Mouse (Mus musculus) urinary bladder, adult 2 months (tissue): ENCODE results near the gene Brix1. TPM values are rescaled to one million over a fixed set of nuclear protein-coding genes. Genes with fewer than 3 reads are reported as not detected.
"Not testable (repeated sequence)": the region's sequence is repeated elsewhere in the genome, so short reads cannot be mapped to it uniquely, and the experiment has no call there.

ENCODE experiments used
- DNase-seq: peaks from one replicate; pipeline ENCODE4 v3.0.0; 2022; ENCODE audit warnings: low spot score
- polyA plus RNA-seq: library from polyadenylated mRNA; depleted of rRNA; stranded (reverse); fragments of >200 nt; gene quantifications from 2 replicates; pipeline ENCODE4 v1.2.3, GENCODE M21; 2012; rRNA removed

Brix1 gene
- 22.9 and 24.6 TPM in 2 replicates for polyA plus RNA-seq

DNA sequence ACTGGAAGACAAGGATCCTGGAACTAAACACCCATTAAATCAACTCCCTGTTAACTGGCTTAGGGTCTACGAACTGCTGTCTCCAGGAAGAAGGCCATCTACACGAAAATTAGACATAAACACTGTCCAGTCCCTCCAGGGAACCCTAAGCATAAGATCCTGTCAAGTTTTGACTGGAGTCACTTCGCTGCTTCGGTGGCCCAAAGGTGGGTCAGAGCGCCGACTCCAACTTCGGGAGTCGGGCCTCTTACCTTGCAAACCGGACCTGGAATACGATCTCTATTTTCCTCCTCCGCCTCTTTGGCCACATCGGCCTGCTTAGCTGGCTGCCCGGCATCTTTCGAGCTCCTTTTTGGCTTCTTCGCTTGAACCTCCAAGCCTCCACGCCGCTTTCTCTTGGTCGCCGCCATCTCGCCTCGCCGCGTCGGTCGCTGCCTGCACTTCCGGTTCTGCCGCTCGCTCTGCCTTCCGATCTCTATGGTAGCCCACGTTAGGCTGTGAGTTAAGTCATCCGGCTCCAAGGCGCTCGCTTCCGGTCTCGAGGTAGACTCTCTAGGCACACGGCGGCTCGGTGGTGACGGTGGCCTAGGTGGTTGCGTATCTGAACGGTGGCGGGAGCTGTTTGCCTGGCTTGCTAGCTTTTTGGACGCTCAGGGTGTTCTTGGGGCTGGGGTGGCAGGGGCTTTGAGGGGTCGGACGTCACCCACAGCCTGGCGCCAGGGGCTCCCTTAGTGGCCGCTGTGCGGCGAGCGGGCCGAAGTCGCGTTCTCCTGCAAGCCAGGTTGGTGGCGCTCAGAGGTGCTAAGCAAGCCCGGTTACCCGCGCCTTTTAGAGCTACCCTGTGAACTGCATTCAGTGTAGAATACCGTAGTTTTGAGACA lies at the start of gene Brix1, which contains the start of gene Rad1:
Brix1 (minus strand) TSS at position 464 of the 881 bp plus-strand sequence.
Rad1 (plus strand) TSS at position 535 of the 881 bp plus-strand sequence.
- DNase-seq: peak; percentile 79

DNA sequence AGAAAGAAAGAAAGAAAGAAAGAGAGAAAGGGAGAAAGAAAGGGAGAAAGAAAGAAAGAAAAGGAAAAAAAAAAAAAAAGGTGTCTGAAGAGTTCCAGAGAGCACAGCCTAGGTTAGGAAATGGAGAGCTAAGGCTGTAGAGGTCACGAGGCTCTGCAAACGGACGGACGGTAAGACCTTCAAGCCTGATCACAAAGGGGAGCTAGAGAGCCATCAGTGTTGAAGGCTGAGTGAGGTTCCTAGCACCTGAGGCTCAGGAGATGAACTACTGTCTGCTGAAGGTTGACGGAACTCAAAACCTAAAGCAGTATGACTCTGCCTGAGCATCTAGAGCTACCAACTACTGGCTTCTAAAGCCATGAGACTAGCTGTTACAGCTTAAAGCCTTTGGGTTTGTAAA lies 48.8 kb upstream of the Brix1 start:
- DNase-seq: no peak

DNA sequence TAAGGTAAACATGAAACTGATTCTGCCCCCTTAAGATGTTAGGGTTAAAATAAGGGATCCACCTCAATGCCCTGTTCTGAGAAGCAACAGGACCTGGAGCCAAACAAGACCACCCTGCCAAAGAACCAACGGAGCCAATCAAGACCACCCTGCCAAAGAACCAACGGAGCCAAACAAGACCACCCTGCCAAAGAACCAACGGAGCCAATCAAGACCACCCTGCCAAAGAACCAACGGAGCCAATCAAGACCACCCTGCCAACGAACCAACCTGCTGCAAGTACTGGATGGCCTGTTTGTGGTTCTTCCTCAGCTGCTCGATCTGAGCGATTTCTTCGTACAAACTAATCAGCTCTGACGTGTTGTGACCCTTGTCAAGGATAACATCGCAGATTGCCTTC lies 47.6 kb upstream of the Brix1 start:
- not testable (repeated sequence) for DNase-seq

DNA sequence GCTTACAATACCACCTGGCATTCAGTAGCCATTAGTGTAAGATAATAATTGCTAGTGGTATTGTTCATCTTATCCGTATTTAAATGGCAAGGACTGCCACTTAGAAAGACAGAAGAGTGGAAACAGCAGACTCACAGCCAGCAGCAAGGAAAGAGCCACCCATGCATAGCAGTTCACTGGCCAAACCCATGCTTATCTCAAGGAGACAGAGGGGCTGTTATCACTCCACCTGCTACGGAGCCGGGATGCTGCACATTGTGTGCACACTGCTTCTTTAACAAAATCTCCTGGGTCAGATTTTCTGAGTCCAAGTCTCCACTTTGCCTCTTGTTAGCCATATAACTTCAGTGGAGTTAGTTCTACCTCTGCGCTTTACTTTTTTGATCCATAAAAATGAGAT lies 45.6 kb upstream of the Brix1 start:
- DNase-seq: no peak

DNA sequence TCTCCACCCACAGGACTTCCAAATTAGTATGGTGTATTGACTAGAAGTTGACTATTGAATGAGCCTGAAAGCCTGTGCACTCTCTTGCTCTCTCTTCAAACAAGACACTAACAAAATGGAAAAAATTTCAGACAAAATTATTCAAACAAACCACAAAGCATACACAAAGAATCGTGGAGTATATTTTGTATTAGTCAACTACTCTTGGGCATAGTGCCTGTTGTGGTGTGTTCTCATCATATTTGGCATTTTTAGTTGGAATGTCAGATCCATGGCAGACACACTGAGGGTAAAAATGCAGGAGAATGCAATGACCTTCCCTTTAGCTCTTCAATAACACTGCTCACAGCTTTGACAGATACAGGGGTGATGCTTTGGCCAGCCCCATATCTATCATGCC lies 40.1 kb upstream of the Brix1 start:
- no peak for DNase-seq

DNA sequence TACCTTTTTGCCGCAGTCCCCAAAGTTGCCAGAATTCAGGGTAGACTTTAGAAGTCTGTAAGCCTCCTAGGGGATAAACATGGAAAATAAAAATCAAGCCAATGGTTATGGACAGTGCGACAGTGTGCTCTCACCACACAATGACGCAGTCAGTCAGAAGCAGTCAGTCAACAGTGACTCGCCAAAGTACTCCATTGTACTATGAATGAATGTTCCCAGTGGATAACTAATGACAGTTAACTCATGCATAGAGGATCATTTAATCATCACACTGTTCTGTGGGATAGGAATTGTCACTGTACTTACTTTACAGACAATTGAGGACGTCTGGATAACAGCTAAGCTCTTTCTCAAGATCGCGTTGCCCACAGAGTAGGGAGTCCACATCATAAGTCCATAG lies 29.4 kb upstream of the Brix1 start:
- no peak for DNase-seq

GRCm38 (mm10) chr15:10506099-10506498 lies 20.4 kb upstream of the Brix1 start:
- DNase-seq: no peak

DNA sequence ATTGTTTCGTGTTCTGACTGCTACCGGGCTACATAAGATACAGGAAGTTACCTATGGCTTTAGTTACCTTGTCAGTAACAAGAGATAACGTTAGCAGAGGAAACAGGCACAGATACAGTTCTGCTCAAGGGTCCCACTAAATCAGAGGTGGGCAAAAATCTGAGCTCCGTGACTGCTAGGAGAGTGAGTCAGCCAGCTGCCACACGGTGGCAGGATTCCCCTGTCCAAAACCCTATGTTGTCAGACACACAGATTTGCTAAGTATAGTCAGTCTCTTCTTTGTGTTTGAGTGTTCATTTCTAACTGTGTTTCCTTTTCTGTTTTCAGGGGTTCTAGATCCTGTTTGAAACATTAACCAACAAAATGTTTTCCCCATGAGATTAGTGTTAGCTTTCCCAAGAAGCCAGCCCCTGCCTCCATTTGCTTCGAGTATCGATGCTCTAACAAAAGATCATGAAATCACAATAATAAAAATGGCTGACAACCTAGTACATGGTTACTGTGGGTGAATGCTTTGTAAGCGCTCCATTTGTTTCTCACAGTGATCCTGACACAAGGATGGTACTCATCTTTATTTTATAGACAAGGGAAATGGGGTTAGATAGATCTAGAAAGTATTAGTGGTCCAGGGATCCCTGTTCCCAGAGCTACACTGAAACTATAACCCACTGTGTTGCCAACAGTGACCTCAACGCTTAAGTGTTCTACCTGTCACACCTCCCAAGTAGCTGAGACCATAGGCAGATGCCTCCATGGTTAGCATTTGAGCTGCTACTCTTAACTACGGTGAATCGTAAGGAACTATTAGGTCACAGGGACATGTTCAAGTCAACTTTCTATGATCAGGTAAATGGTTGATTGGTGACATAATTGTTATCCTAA lies 15.3 kb upstream of the Brix1 start:
- peak; percentile 26 for DNase-seq

DNA sequence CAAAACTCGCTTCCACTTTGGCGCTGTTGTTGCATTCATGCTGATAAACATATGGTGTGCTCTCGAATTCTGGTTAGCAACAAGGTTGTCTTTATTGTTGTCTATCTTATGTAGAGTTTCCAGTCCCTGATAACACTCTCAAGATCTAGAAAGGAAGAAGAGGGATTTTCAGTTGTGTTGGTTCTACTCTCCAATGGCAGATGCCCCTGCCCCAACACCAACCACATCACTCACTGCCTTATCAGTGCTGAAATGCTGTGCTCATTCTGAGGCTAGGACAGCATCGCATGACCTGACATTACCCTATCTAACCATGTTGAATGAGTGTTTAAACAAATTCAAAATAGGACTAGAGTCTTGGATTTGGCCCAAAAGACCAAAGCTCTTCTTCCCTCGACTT lies 14.3 kb upstream of the Brix1 start:
- DNase-seq: no peak

DNA sequence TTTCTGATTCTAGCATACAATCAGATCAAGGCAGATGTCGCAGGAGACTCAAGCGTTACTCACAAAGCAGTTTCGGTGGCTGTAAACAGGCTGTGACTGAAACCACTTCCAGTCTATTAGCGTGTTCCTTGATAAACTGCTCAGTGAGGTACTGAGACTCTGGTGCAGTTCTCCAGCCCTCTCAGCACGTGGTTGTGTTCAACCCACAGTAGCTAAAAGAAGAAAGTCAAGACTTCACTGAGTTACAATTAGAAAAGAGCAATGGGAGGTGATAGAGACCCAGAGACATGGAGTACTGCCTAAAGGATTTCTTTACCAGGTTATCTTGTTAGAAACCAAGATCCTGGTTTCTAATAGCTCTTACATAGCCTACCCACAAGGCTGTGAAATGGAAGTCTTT lies 13.8 kb upstream of the Brix1 start:
- DNase-seq: no peak

- DNase-seq: not testable (repeated sequence)
Measured at GRCm38 (mm10) chr15:10496696-10497095, 10.9 kb upstream of the Brix1 start.

GRCm38 (mm10) chr15:10495944-10496343 lies 10.2 kb upstream of the Brix1 start:
- DNase-seq: no peak

DNA sequence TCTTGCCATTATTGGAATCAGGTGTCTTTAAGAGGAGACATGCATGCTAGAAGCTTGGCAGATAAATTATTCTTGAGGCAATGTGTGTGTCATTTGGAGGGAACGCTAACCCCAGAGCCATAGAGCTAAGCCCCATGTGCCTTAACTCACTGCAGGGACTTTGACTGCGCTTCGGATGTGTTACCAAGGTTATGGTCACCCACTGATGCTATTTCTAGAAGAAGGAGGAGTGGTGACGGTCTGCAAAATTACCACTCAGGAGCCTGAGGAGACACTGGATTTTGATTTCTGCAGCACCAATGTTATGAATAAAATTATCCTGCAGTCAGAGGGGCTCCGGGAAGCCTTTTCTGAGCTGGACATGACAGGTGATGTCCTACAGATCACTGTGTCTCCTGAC lies 4.4 kb upstream of the Brix1 start:
- DNase-seq: no peak

GRCm38 (mm10) chr15:10487246-10487645 lies 1.5 kb upstream of the Brix1 start:
- DNase-seq: no peak

DNA sequence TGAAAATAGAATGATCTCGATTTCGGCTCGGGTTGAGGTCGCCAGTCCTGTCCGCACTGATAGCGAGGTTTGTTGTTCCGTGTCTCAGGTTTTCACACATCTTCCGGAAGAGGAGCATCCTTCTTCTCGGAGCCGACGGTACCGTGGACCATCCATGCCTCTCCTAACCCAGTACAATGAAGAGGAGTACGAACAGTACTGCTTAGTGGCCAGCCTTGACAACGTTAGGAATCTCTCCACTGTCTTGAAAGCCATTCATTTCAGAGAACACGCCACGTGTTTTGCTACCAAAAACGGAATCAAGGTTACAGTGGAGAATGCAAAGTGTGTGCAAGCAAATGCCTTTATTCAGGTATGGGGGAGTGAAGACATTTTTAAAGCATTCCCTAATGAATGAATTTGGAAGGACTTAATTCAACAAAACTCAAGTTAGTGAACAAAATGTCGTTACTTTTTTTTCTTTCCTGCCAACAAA lies 655 bp upstream of the Brix1 start:
- DNase-seq: no peak

DNA sequence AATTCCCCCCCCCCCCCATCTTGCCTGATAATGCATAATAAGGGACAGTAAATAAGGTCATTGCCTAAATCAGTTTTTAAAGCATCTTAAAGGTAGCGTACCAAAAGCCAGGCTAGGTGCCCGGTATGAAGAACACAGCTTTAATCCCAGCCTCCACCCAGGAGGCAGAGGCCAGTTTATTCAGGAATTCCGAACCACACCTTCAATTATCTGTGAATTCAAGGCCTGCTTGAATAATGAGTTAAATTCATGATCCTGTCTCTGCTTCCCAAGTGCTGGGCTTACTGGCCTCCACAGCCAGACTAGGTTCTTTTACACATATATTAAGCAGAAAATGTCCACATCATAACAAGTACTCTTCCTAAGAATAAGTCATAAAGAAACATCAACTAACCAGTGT lies 14.8 kb downstream of the Brix1 start:
- DNase-seq: no peak

- DNase-seq: peak; percentile 83
Measured at GRCm38 (mm10) chr15:10470151-10470831, 15.5 kb downstream of the Brix1 start, which contains the start of gene Dnajc21. Gene Dnajc21, minus strand, starts transcription at chr15:10470516.

DNA sequence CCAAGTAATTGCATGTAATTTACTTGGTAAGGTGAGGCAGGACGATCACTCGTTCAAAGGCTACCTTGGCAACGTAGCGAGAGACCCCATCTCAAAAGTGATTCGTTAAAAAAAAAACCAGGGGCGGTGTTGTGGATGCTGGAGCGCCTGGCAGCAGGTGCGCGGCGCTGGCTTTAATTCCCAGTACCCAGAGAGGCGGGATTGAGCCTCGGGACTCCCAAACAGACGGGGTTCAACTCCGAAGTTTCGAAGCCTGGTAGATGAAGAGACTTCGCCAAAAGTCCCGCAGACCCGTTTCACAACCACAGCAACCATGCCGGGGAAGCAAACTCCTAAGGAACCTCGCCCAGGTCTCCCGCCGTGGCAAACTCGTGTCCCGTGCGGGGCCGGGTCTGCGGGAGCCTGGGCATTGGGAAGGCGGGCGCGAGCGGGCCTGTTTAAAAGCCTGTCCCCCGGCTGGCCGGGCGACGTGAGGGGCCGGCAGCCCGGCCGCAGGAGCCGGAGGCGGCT lies 16.1 kb downstream of the Brix1 start:
- no peak for DNase-seq

- no peak for DNase-seq
Measured at GRCm38 (mm10) chr15:10468761-10469160, 17.0 kb downstream of the Brix1 start.

DNA sequence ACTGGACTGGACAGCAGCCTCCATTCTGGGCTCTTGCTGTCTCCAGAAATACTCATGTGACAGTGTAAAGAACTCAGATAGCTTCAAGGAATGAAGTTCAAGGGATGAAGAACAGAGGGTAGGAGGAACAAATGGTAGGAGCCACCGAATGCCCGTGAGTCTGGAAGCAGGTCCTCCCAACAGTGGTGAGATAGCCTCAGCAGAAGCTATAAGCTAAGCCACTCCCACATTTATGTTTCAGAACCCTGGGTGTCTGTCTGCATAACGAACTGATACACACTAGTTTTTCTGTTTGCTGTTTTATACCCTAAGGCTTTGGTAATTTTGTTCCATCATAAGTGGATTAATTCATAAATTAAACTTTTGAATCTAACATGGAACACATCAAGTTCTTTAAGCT lies 21.1 kb downstream of the Brix1 start:
- no peak for DNase-seq

GRCm38 (mm10) chr15:10463555-10463954 lies 22.2 kb downstream of the Brix1 start:
- no peak for DNase-seq

GRCm38 (mm10) chr15:10460986-10461385 lies 24.8 kb downstream of the Brix1 start:
- DNase-seq: no peak
